Mouse (Mus musculus) midbrain, embryonic 13.5 days (tissue): Measurements from ENCODE around the gene Col15a1. TPM values are rescaled to one million over a fixed set of nuclear protein-coding genes. Genes with fewer than 3 reads are reported as not detected.
A peak's percentile ranks its signal among the peaks of the same experiment; 100 is the strongest.

ENCODE experiments used
- ATAC-seq: fragments of 200-750 bp; cut with Nextera tagmentation; 2 replicates; pipeline ENCODE4 v1.8.0; 2017; ENCODE audit warnings: mild to moderate bottlenecking, moderate TSS enrichment, moderate library complexity
- H3K27ac ChIP-seq: fragments of 300-500 bp; sonication (generic); 2 replicates; pipeline ENCODE4 v1.5.1; 2015; ENCODE audit warnings: inconsistent platforms, mild to moderate bottlenecking, moderate library complexity
- H3K27me3 ChIP-seq: fragments of 300-500 bp; sonication (generic); 2 replicates; pipeline ENCODE4 v1.6.1; 2015; ENCODE audit warnings: mild to moderate bottlenecking, inconsistent platforms
- H3K36me3 ChIP-seq: fragments of 300-500 bp; sonication (generic); 2 replicates; pipeline ENCODE4 v1.6.1; 2015; ENCODE audit warnings: mild to moderate bottlenecking, inconsistent platforms
- H3K4me1 ChIP-seq: fragments of 300-500 bp; sonication (generic); replicated peaks from 2 replicates; pipeline ENCODE4 v1.6.1; 2015; ENCODE audit warnings: inconsistent platforms
- H3K4me2 ChIP-seq: fragments of 300-500 bp; sonication (generic); replicated peaks from 2 replicates; pipeline ENCODE4 v1.6.1; 2015; ENCODE audit warnings: moderate library complexity, mild to moderate bottlenecking, inconsistent platforms
- H3K4me3 ChIP-seq: fragments of 300-500 bp; sonication (generic); replicated peaks from 2 replicates; pipeline ENCODE4 v1.5.1; 2015; ENCODE audit warnings: mild to moderate bottlenecking, inconsistent platforms
- H3K9ac ChIP-seq: fragments of 300-500 bp; sonication (generic); replicated peaks from 2 replicates; pipeline ENCODE4 v1.6.1; 2015; ENCODE audit warnings: mild to moderate bottlenecking, inconsistent platforms
- H3K9me3 ChIP-seq: fragments of 300-500 bp; sonication (generic); 2 replicates; pipeline ENCODE4 v1.6.1; 2016; ENCODE audit warnings: mild to moderate bottlenecking, inconsistent platforms
- WGBS: fragments of 180-500 bp; shearing (Covaris S2); methylation state at CpG from one replicate; pipeline ENCODE4 v1.1.7; 2015; 5-methylcytosine and 5-hydroxymethylcytosine counted together
- polyA plus RNA-seq: library from polyadenylated mRNA; unstranded; fragments of >200 nt; fragmentation: Nextera tagmentation; extraction: Ambion mirVana; gene quantifications from 2 replicates; pipeline ENCODE4 v1.2.1, GENCODE M21; 2015

The Col15a1 gene
- polyA plus RNA-seq, 1 experiment from 2014 or later, result 1.5 TPM

GRCm38 (mm10) chr4:47278397-47278796 lies 70.4 kb downstream of the Col15a1 start:
- no peak for ATAC-seq
- no peak overlapping the region for H3K27ac ChIP-seq
- WGBS, result 95% methylated on average over 6 of the region's 6 CpGs
- no peaks in the 10 kb centered on the region for H3K4me1 ChIP-seq
- H3K36me3 ChIP-seq, result no peaks in the 10 kb centered on the region
- H3K4me2 ChIP-seq, result no peak overlapping the region
- no peak overlapping the region for H3K9ac ChIP-seq
- H3K9me3 ChIP-seq, result no peaks in the 10 kb centered on the region
- H3K4me3 ChIP-seq, result no peak overlapping the region
- H3K27me3 ChIP-seq, result no peaks in the 10 kb centered on the region

GRCm38 (mm10) chr4:47279085-47279707 lies 71.2 kb downstream of the Col15a1 start:
- Histone ChIP-seq H3K27ac (no peak overlapping the region), H3K36me3 (no peaks in the 10 kb centered on the region), H3K4me3 (no peak overlapping the region), H3K4me2 (no peak overlapping the region), H3K9ac (no peak overlapping the region), H3K9me3 (no peaks in the 10 kb centered on the region), H3K4me1 (no peaks in the 10 kb centered on the region), H3K27me3 (no peaks in the 10 kb centered on the region)
- peak; percentile 63; the same call in 1 of the 2 replicates for ATAC-seq
- WGBS, result 59% methylated on average over 10 of the region's 10 CpGs

GRCm38 (mm10) chr4:47280126-47280525 lies 72.2 kb downstream of the Col15a1 start:
- Histone ChIP-seq H3K36me3 (no peaks in the 10 kb centered on the region), H3K27ac (no peak overlapping the region), H3K27me3 (no peaks in the 10 kb centered on the region), H3K4me1 (no peaks in the 10 kb centered on the region), H3K9me3 (no peaks in the 10 kb centered on the region), H3K9ac (no peak overlapping the region), H3K4me3 (no peak overlapping the region), H3K4me2 (no peak overlapping the region)
- ATAC-seq, result no peak
- WGBS, result 90% methylated on average over 5 of the region's 5 CpGs

- no peak overlapping the region for H3K4me3 ChIP-seq
- H3K9ac ChIP-seq, result no peak overlapping the region
- no peaks in the 10 kb centered on the region for H3K36me3 ChIP-seq
- H3K4me2 ChIP-seq, result no peak overlapping the region
- 89% methylated on average over 6 of the region's 6 CpGs for WGBS
- H3K27me3 ChIP-seq, result no peaks in the 10 kb centered on the region
- no peak overlapping the region for H3K27ac ChIP-seq
- H3K4me1 ChIP-seq, result no peaks in the 10 kb centered on the region
- H3K9me3 ChIP-seq, result no peaks in the 10 kb centered on the region
- ATAC-seq, result no peak
Observed at GRCm38 (mm10) chr4:47281920-47282682, 74.1 kb downstream of the Col15a1 start.

- 79% methylated on average over 6 of the region's 6 CpGs for WGBS
- ATAC-seq, result no peak
Observed at GRCm38 (mm10) chr4:47284311-47284710, 76.3 kb downstream of the Col15a1 start.

GRCm38 (mm10) chr4:47284874-47285273 lies 76.9 kb downstream of the Col15a1 start:
- ATAC-seq, result no peak
- Histone ChIP-seq H3K4me1 (no peaks in the 10 kb centered on the region), H3K27me3 (no peaks in the 10 kb centered on the region), H3K36me3 (no peaks in the 10 kb centered on the region), H3K9ac (no peak overlapping the region), H3K27ac (no peak overlapping the region), H3K4me2 (no peak overlapping the region), H3K4me3 (no peak overlapping the region), H3K9me3 (no peaks in the 10 kb centered on the region)
- 75% methylated on average over 9 of the region's 9 CpGs for WGBS

More at GRCm38 (mm10) chr4:47284311-47284710, 76.3 kb downstream of the Col15a1 start:
- Histone ChIP-seq H3K4me2 (no peak overlapping the region), H3K36me3 (no peaks in the 10 kb centered on the region), H3K9me3 (no peaks in the 10 kb centered on the region), H3K4me1 (no peaks in the 10 kb centered on the region), H3K27me3 (no peaks in the 10 kb centered on the region), H3K4me3 (no peak overlapping the region), H3K27ac (no peak overlapping the region), H3K9ac (no peak overlapping the region)

GRCm38 (mm10) chr4:47286599-47287147 lies 78.7 kb downstream of the Col15a1 start:
- no peak for ATAC-seq
- no peak overlapping the region for H3K27ac ChIP-seq
- no peaks in the 10 kb centered on the region for H3K36me3 ChIP-seq
- WGBS, result 91% methylated on average over 3 of the region's 3 CpGs
- H3K4me3 ChIP-seq, result no peak overlapping the region
- no peaks in the 10 kb centered on the region for H3K27me3 ChIP-seq
- H3K4me1 ChIP-seq, result 0 out of 2 replicates have a peak, but pooled peaks cover 5% of the 10 kb centered on the region
- no peak overlapping the region for H3K4me2 ChIP-seq
- no peak overlapping the region for H3K9ac ChIP-seq
- no peaks in the 10 kb centered on the region for H3K9me3 ChIP-seq

- H3K4me2 ChIP-seq, result no peak overlapping the region
- H3K9me3 ChIP-seq, result no peaks in the 10 kb centered on the region
- H3K4me3 ChIP-seq, result no peak overlapping the region
- no peak overlapping the region for H3K9ac ChIP-seq
- no peak overlapping the region for H3K27ac ChIP-seq
- 0 out of 2 replicates have a peak, but pooled peaks cover 5% of the 10 kb centered on the region for H3K4me1 ChIP-seq
- no peak for ATAC-seq
- no peaks in the 10 kb centered on the region for H3K36me3 ChIP-seq
- no peaks in the 10 kb centered on the region for H3K27me3 ChIP-seq
- 62% methylated on average over 4 of the region's 4 CpGs for WGBS
Observed at GRCm38 (mm10) chr4:47287468-47287867, 79.5 kb downstream of the Col15a1 start.

- Histone ChIP-seq H3K9me3 (no peaks in the 10 kb centered on the region), H3K4me1 (0 out of 2 replicates have a peak, but pooled peaks cover 5% of the 10 kb centered on the region), H3K27ac (no peak overlapping the region), H3K9ac (no peak overlapping the region), H3K4me3 (no peak overlapping the region), H3K36me3 (no peaks in the 10 kb centered on the region), H3K4me2 (no peak overlapping the region), H3K27me3 (no peaks in the 10 kb centered on the region)
- no peak for ATAC-seq
- WGBS, result 34% methylated on average over 4 of the region's 4 CpGs
Observed at GRCm38 (mm10) chr4:47288306-47288705, 80.3 kb downstream of the Col15a1 start.

- no peak for ATAC-seq
- H3K36me3 ChIP-seq, result no peaks in the 10 kb centered on the region
- no peaks in the 10 kb centered on the region for H3K27me3 ChIP-seq
- no peak overlapping the region for H3K9ac ChIP-seq
- no peak overlapping the region for H3K4me3 ChIP-seq
- no peak overlapping the region for H3K4me2 ChIP-seq
- H3K27ac ChIP-seq, result no peak overlapping the region
- no peaks in the 10 kb centered on the region for H3K9me3 ChIP-seq
- H3K4me1 ChIP-seq, result peaks cover 11% of the 10 kb centered on the region; the same call in 1 of the 2 replicates
- 93% methylated on average over 3 of the region's 3 CpGs for WGBS
Observed at GRCm38 (mm10) chr4:47289526-47289925, 81.6 kb downstream of the Col15a1 start.

GRCm38 (mm10) chr4:47290448-47290847 lies 82.5 kb downstream of the Col15a1 start:
- Histone ChIP-seq H3K36me3 (no peaks in the 10 kb centered on the region), H3K4me3 (no peak overlapping the region), H3K27ac (no peak overlapping the region), H3K9me3 (no peaks in the 10 kb centered on the region), H3K4me2 (no peak overlapping the region), H3K27me3 (no peaks in the 10 kb centered on the region), H3K4me1 (peaks cover 11% of the 10 kb centered on the region; the same call in 1 of the 2 replicates), H3K9ac (no peak overlapping the region)
- 89% methylated on average over 2 of the region's 2 CpGs for WGBS
- no peak for ATAC-seq

- Histone ChIP-seq H3K36me3 (no peaks in the 10 kb centered on the region), H3K27ac (no peak overlapping the region), H3K4me3 (no peak overlapping the region), H3K27me3 (no peaks in the 10 kb centered on the region), H3K4me1 (peaks cover 11% of the 10 kb centered on the region; the same call in 1 of the 2 replicates), H3K4me2 (no peak overlapping the region), H3K9ac (no peak overlapping the region), H3K9me3 (no peaks in the 10 kb centered on the region)
- 52% methylated on average over 1 of the region's 1 CpGs for WGBS
- peak; percentile 44; the same call in 1 of the 2 replicates for ATAC-seq
Observed at GRCm38 (mm10) chr4:47291013-47291412, 83.1 kb downstream of the Col15a1 start.
